Comparison of ENCODE assay signal across 11 mouse cellular contexts in genomic region chr5:65795293-65795993, GRCm38 (mm10). TPM values are rescaled to one million over a fixed set of nuclear protein-coding genes. Genes with fewer than 3 reads are reported as not detected.
A peak's percentile ranks its signal among the peaks of the same experiment; 100 is the strongest.
DNase-seq lines count a peak whose midpoint lies in the region; ATAC-seq and TF ChIP-seq lines count a peak whose summit lies in the region.
"Had no signal": no experiment of that assay in that cellular context is flagged by ENCODE, and none has a peak within 500 bp of the region (broad histone marks: within the 10 kb centered on the region; RNA-seq: fewer than 3 reads in every experiment).

No protein-coding gene starts in this region.

- 60% methylated on average over 9 of the region's 9 CpGs for WGBS in liver, postnatal 0 days (ENCODE audit: insufficient replicate concordance)

- no peaks in the 10 kb centered on the region for H3K27me3 ChIP-seq in G1E (ENCODE audit: insufficient read depth, low read length)
- no peaks in the 10 kb centered on the region for H3K27me3 ChIP-seq in liver, postnatal 0 days (ENCODE audit: insufficient read depth, low read length)
- H3K27me3 ChIP-seq: limb, embryonic 13.5 days had no signal

- peak; percentile 76 for DNase-seq in G1E (ENCODE audit: low spot score)
- DNase-seq in liver, postnatal 0 days = peak; percentile 56
- peak; percentile 52 to 68 for DNase-seq in thymus, postnatal 10 days (ENCODE audit: low spot score in 2 of 2)
- DNase-seq in kidney, postnatal 36 days = no peak
- no peak for DNase-seq in layer of hippocampus, adult 9-11 months
- DNase-seq: embryo, embryonic 11 days; lung, postnatal 36 days had no signal

- ATAC-seq in G1E (ENCODE audit: extremely low read depth, insufficient number of reproducible peaks, low FRiP score, poor library complexity, severe bottlenecking) = peak; percentile 91
- peak; percentile 68 for ATAC-seq in common myeloid progenitor, adult 5-6 weeks (replicated peaks; ENCODE audit: low read depth, poor library complexity, severe bottlenecking)
- ATAC-seq in liver, postnatal 0 days = peak; percentile 97
- ATAC-seq in monocyte, adult 5-6 weeks (replicated peaks; ENCODE audit: insufficient number of reproducible peaks, low FRiP score, low TSS enrichment, poor library complexity, severe bottlenecking) = no peak

- peaks cover 62% of the 10 kb centered on the region for H3K36me3 ChIP-seq in G1E (replicated peaks)
- peaks cover 25% of the 10 kb centered on the region for H3K36me3 ChIP-seq in liver, postnatal 0 days (replicated peaks; ENCODE audit: insufficient read depth, low read length)

- no peak for TF ChIP-seq CTCF in G1E (IDR thresholded peaks at IDR 0.05; ENCODE audit: low read depth, low read length)
- no peak for TF ChIP-seq CTCF in liver, postnatal 0 days (IDR thresholded peaks at IDR 0.05; ENCODE audit: low read depth)

- H3K4me3 ChIP-seq in G1E (ENCODE audit: low read depth, low read length) = no peak overlapping the region; the same call in 1 of the 2 replicates
- no peak overlapping the region for H3K4me3 ChIP-seq in liver, postnatal 0 days (ENCODE audit: low read depth, low read length)
- H3K4me3 ChIP-seq: limb, embryonic 13.5 days had no signal

- no peaks in the 10 kb centered on the region for H3K9me3 ChIP-seq in G1E (replicated peaks)
- no peaks in the 10 kb centered on the region for H3K9me3 ChIP-seq in liver, postnatal 0 days (ENCODE audit: low read length)
- H3K9me3 ChIP-seq: limb, embryonic 13.5 days had no signal

- no peak overlapping the region for H3K9ac ChIP-seq in liver, postnatal 0 days (replicated peaks)
- H3K9ac ChIP-seq: hindbrain, embryonic 14.5 days; limb, embryonic 13.5 days had no signal

- peak overlapping the region; percentile 79 for H3K27ac ChIP-seq in liver, postnatal 0 days (ENCODE audit: low read depth)
- H3K27ac ChIP-seq: hindbrain, embryonic 14.5 days; limb, embryonic 13.5 days had no signal

- H3K4me2 ChIP-seq in liver, postnatal 0 days (ENCODE audit: low read depth, low read length) = peak overlapping the region; percentile 43
- H3K4me2 ChIP-seq: hindbrain, embryonic 14.5 days; limb, embryonic 13.5 days had no signal

- TF ChIP-seq EP300 in liver, postnatal 0 days (IDR thresholded peaks at IDR 0.05; ENCODE audit: low read depth) = peak; percentile 73; the same call in 1 of the 2 replicates

- H3K4me1 ChIP-seq in G1E (ENCODE audit: insufficient read depth, low read depth, low read length) = peaks cover 57% of the 10 kb centered on the region
- H3K4me1 ChIP-seq in liver, postnatal 0 days (ENCODE audit: insufficient read depth) = peaks cover 4% of the 10 kb centered on the region; the same call in 1 of the 2 replicates
- H3K4me1 ChIP-seq: limb, embryonic 13.5 days had no signal

RNA-seq across cellular contexts. Expression of gene N4bp2, which starts 32.1 kb away (rescaled TPM):
- 182 and 208 TPM in 2 replicates for total RNA-seq in G1E (2014; fragmentation: Nextera tagmentation)
- total RNA-seq in G1E (2017) = 83.1 and 96.7 TPM in 2 replicates
- polyA plus RNA-seq in G1E (2012) = 31.8 and 32.1 TPM in 2 replicates
- 49.1 and 67.5 TPM in 2 replicates for total RNA-seq in common myeloid progenitor, adult 5-6 weeks (2017)
- polyA plus RNA-seq in liver, postnatal 0 days (2015; fragmentation: Nextera tagmentation; extraction: Ambion mirVana) = 4.6 and 5.1 TPM in 2 replicates
- 28.2 to 33.1 TPM (median 28.9 TPM) in 3 replicates for total RNA-seq in monocyte, adult 5-6 weeks (2017)

Comparison
In these comparisons a context has a peak if more than half of its experiments do, and no peak if none do; other contexts are left out.
1. DNase-seq: peak in G1E (single experiment), liver, postnatal 0 days (single experiment) and thymus, postnatal 10 days (2 of 2); none in kidney, postnatal 36 days (0 of 2) and layer of hippocampus, adult 9-11 months (single experiment).